Mouse (Mus musculus): ENCODE measurements around the gene Ank3.

DNA sequence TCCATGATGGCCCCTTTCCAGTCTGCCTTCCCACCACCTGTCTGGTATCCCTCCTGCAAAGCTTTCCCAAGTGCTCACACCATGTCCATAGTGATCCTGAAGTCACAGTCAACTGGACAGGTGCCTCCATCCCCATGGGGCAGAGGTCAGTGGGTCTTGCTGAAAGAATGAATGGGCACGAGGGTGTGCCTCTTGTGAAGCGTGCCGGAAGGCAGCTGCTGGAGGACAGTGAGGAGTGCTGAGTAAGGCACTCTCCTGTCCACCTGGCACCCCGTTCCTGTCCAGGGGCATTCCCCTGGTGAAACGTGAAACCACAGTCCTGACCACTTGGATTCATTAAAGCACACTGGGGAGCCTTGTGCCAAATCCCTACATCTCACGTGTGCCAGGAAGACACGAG, 337.7 kb downstream of the Ank3 start:
- TF ChIP-seq CTCF (IDR thresholded peaks at IDR 0.05; ENCODE audit: low read depth, low read length) = no peak
- no peak for TF ChIP-seq POLR2A (IDR thresholded peaks at IDR 0.05; ENCODE audit: extremely low read depth, insufficient read depth, low read length)

Data from liver, adult 2 months (tissue).